Mouse (Mus musculus) layer of hippocampus, postnatal 36 days (tissue): ENCODE data around the gene Rflnb. TPM values are rescaled to one million over a fixed set of nuclear protein-coding genes. Genes with fewer than 3 reads are reported as not detected.
"Not testable (repeated sequence)": the region's sequence is repeated elsewhere in the genome, so short reads cannot be mapped to it uniquely, and the experiment has no call there.

Experiments used
- DNase-seq, 2 experiments: peaks; one replicate each; pipeline ENCODE4 v3.0.0; 2022
- total RNA-seq, 2 experiments: library from RNA; stranded (reverse); gene quantifications; 2 replicates each; pipeline ENCODE4 v1.2.3; 2021

Rflnb gene
- total RNA-seq, 2 experiments from 2014 or later: 7.9 to 10.2 TPM

DNA sequence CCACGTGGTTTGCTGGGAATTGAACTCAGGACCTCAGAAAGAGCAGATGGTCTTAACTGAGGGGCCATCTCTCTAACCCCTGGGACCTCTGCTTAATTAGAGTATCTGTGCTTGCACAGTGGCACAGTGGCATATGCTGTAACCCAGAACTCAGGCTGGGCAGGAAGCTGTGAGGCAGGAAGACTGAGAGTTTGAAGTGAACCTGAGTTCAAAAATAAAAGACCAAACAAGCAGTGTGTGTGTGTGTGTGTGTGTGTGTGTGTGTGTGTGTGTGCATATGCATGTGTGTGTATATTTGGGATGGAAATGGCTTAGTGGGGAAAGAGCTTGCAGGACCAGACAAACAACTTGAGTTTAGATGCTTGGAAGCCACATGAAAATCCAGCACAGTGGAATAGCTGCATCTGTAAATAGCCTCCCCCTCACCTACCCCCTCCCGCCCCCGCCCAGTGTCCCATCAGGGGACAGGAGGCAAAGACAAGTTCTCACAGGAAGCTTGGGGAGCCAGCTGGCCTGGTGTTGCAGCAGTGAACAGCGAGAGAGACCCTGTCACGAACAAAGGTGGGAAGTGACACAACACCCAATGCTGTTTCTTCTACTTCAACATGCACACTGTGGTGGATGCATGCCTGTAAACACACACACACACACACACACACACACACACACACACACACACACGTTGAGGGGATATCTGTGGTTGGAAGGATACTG, 10.2 kb upstream of the Rflnb start:
- DNase-seq: no peak

DNA sequence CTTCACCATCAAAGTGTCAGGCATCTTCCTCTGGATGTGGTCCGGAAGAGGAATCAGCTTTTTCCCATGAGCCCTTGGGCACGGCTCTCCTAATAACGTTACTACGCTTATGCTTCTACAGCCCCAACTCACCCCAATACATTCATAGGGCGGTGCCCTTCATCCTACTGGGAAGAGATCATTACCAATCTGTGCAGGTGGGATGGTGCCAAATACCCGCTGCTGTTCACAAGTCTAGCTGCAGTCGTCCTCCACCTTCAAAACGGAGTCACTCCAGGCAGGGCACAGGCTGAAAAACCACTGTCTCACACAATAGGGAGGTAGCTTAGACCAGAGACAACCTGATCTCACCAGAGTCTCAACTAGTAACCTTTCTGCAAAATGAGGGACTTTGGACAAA, 7.6 kb upstream of the Rflnb start:
- no peak for DNase-seq

DNA sequence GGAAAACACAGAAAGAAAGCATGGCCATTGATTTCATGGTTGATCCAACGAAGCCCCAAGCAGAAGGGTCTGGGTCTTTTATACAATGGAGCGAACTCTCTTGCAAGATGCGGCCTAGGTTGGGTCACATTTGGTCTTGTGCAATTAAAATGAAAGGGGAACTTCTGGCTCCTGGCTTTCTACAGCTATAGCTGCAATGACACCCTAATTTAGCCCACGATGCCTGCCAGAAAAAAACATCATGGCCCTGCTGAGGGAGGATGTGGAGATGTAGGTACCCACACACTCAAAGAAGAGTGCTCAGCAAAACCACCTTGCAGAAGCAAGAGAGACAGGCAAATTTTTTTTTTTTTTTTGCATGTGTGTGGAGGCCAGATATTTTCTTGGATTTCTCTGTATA, 6.3 kb upstream of the Rflnb start:
- no peak for DNase-seq

DNA sequence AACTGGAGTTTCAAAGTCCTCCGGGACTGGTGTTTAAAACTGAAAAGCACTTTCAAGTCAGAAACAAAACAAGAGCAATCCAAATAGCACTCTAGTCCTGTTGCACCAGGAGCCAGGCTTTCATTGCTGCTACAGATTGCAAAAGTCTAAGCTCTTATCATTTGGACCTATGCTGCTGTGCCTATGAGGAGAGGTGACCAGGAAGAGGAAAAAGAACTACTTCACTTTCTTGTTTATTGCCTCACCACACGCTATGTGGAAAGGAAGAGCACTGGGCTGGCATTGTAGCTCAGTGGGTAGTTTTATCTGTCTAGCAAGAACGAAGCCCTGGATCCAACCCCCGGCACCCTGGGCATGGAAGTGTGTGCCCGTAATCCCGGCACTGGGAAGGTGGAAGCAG, 5.8 kb upstream of the Rflnb start:
- no peak for DNase-seq

DNA sequence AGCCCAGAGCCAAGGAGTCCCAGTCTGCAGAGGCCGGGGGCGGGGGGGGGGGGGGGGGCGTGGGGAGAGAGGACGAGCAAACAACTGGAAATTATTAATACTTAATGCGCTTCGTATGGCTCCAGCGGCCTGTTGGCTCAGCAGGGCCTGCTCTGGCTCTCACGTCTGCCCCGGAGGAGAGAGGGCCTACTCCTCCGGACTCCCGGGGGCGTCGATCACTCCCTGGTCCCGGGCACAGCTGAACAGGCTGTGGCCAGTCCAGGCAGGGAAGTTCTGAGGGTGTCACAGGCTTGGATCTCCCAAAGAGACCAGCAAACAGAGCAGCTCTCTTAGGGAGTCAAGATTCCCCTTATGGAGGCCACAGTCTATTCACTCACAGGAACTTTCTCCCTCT, 487 bp upstream of the Rflnb start:
- no peak for DNase-seq

- no peak for DNase-seq
Measured at GRCm38 (mm10) chr11:76026527-76027138, 949 bp downstream of the Rflnb start.

- DNase-seq: no peak
Measured at GRCm38 (mm10) chr11:76025080-76025583, 2.5 kb downstream of the Rflnb start.

GRCm38 (mm10) chr11:76020916-76021315, 6.7 kb downstream of the Rflnb start:
- no peak for DNase-seq

DNA sequence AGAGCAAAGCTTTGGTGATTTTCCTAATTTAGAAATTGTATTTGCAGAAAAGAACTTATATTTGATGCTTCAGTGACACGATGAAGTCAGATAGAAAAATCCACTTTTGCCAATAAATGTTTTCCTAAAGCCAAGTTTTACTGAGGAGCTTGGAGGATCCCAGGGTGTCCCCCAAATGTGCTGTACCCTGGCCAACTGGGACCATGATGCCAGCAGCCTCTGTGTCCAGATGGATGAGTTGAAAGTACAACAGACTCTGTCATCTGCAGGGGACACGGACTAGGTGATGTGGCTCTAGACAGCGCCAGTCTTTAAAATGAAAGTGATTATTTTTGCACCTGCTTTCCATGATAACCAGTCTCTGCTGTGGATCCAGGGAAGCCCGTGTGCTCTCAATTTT, 7.7 kb downstream of the Rflnb start:
- no peak for DNase-seq

GRCm38 (mm10) chr11:76015814-76016213, 11.8 kb downstream of the Rflnb start:
- DNase-seq: no peak

GRCm38 (mm10) chr11:76015251-76015650, 12.3 kb downstream of the Rflnb start:
- DNase-seq: no peak

GRCm38 (mm10) chr11:76010838-76011624, 16.6 kb downstream of the Rflnb start:
- DNase-seq: no peak

- DNase-seq: no peak
Measured at GRCm38 (mm10) chr11:76009101-76009500, 18.5 kb downstream of the Rflnb start.

- no peak for DNase-seq
Measured at GRCm38 (mm10) chr11:76008162-76008561, 19.4 kb downstream of the Rflnb start.

GRCm38 (mm10) chr11:76004276-76004675, 23.3 kb downstream of the Rflnb start:
- not testable (repeated sequence) for DNase-seq

GRCm38 (mm10) chr11:76001237-76001878, 26.2 kb downstream of the Rflnb start:
- no peak for DNase-seq

GRCm38 (mm10) chr11:76000701-76001100, 26.9 kb downstream of the Rflnb start:
- no peak for DNase-seq

GRCm38 (mm10) chr11:75999440-76000155, 28.0 kb downstream of the Rflnb start, which contains the start of gene 1700016K19Rik:
Gene 1700016K19Rik, plus strand, starts transcription at chr11:75999912.
- peak; percentile 68 to 74 for DNase-seq

DNA sequence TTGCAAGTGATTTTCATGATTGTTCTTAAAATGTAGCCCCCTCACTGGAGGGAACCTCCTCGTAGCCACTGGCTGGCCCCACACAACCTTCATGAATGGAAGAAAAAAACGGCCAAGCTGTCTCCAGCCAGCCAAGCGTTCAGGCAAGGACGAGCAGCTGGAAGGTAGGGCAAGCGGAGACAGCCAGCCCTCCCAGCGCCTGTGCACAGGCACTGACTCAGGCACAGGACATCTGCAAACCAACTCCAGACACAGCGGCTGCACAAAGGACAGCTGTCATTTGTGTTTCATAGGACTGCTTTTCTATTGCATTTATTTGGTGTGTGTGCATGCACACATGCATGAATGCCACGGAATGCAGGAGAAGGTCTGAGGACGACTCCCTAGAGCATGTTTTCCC, 33.2 kb downstream of the Rflnb start:
- DNase-seq: no peak

- DNase-seq: no peak
Measured at GRCm38 (mm10) chr11:75992481-75992880, 35.1 kb downstream of the Rflnb start.

DNA sequence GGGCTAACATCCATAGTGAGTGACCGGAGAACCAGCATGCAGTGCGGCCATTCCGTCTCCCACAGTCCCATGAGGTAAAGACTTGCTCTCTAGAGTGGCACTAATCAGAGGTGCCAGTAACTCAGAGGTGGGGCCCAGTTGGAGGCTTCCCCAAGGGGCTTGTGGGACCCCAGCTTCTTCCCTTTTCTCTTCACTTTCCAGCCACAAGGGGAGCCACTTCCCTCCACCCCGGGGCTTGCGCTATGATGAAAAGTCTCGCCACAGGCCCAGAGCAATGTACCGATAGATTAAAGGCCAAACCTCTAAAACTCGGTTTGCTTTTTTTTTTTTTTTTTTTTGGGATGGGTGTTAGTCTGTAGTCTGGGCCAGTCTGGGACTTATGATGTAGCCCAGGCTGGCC, 35.7 kb downstream of the Rflnb start:
- no peak for DNase-seq
